Mouse (Mus musculus) layer of hippocampus, postnatal 25 days (tissue): ENCODE results near the gene Dnajc13. TPM values are rescaled to one million over a fixed set of nuclear protein-coding genes. Genes with fewer than 3 reads are reported as not detected.

Experiments used
- DNase-seq, 2 experiments: peaks; one replicate each; pipeline ENCODE4 v3.0.0; 2022; ENCODE audit warnings: mixed read lengths in 2 of 2, low spot score in 1 of 2; ENCODE audit errors: extremely low spot score in 1 of 2
- total RNA-seq, 2 experiments: library from RNA; stranded (reverse); gene quantifications; 2 replicates each; pipeline ENCODE4 v1.2.3; 2021

The Dnajc13 gene
- total RNA-seq, 2 experiments from 2014 or later = 55.5 to 69.7 TPM

- DNase-seq = no peak
Observed at GRCm38 (mm10) chr9:104128110-104128509, 134.6 kb downstream of the Dnajc13 start.

GRCm38 (mm10) chr9:104126833-104127232 is 135.9 kb downstream of the Dnajc13 start, which contains the start of gene Ackr4:
Gene Ackr4 (minus strand): TSS chr9:104126933.
- DNase-seq = no peak

- no peak for DNase-seq
Observed at GRCm38 (mm10) chr9:104123622-104124021, 139.1 kb downstream of the Dnajc13 start.

- no peak for DNase-seq
Observed at GRCm38 (mm10) chr9:104123101-104123500, 139.6 kb downstream of the Dnajc13 start.

GRCm38 (mm10) chr9:104109151-104109550 is 153.6 kb downstream of the Dnajc13 start:
- DNase-seq = no peak

GRCm38 (mm10) chr9:104108571-104109143 is 154.1 kb downstream of the Dnajc13 start:
- no peak for DNase-seq

- DNase-seq = no peak
Observed at GRCm38 (mm10) chr9:104107482-104107881, 155.2 kb downstream of the Dnajc13 start.

- no peak for DNase-seq
Observed at GRCm38 (mm10) chr9:104106930-104107329, 155.8 kb downstream of the Dnajc13 start.

- no peak for DNase-seq
Observed at GRCm38 (mm10) chr9:104104986-104105385, 157.7 kb downstream of the Dnajc13 start.

GRCm38 (mm10) chr9:104102901-104103300 is 159.8 kb downstream of the Dnajc13 start:
- no peak for DNase-seq

GRCm38 (mm10) chr9:104102301-104102700 is 160.4 kb downstream of the Dnajc13 start:
- DNase-seq = no peak

- DNase-seq = no peak
Observed at GRCm38 (mm10) chr9:104101458-104101857, 161.3 kb downstream of the Dnajc13 start.

Other genes with a start within 250 kb of the Dnajc13 start
- not detected for gene Gm28305, start 222.3 kb downstream of the Dnajc13 start, total RNA-seq
- 10 to 100 TPM; 41.1 to 41.3 TPM for gene Uba5, start 199.8 kb downstream of the Dnajc13 start, total RNA-seq
- 10 to 100 TPM; 22.1 to 24.3 TPM for gene Acad11, start 199.6 kb downstream of the Dnajc13 start, total RNA-seq
- under 1 TPM in 1 of 2 experiments, not detected in 1; 0.25 TPM for gene Ackr4, start 136.0 kb downstream of the Dnajc13 start, total RNA-seq
- under 1 TPM in 1 of 2 experiments, not detected in 1; 0.10 TPM for gene Acpp, start 74.8 kb upstream of the Dnajc13 start, total RNA-seq